Mouse (Mus musculus) ovary, postnatal 14 days (tissue): ENCODE measurements around the gene Fopnl.

Experiments
- DNase-seq: peaks from one replicate; pipeline ENCODE4 v3.0.0; 2022; ENCODE audit warnings: low spot score

Fopnl gene

DNA sequence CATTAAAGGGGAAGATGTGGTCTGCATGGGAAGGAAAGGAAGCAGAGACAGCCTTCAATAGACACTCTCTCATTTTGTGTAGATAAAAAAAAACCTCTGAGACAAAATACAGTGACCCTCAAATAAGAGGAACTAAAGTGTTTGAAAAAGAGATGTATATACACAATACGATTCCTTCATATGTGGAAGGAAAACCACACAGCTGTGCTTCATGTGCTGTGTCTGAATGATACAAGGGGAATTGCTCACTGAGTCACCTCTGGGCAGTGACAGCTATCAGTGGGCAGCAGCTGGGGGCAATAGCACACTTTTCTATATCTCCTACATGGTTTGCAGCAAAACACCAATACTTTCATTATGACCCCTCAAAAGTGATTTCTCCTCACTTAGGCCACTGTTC lies 9.8 kb downstream of the Fopnl start:
- DNase-seq, result no peak

DNA sequence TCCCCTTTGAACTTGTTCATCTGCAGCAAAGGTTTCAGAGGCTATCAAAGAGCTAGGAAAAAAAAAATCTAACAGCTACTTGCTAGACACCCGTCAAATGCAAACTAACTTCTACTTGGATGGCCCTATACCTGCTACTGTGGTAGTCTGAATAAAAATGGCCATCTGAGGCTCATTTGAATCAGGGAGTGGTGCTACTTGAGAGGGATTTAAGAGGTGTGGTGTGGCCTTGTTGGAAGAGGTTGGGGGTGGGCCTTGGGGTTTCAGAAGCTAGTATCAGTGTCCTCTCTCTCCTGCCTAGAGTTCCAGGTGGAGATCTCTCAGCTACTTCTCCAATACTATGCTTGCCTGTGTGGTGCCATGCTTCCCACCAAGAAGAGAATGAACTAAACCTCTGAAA lies 10.8 kb downstream of the Fopnl start:
- no peak for DNase-seq

DNA sequence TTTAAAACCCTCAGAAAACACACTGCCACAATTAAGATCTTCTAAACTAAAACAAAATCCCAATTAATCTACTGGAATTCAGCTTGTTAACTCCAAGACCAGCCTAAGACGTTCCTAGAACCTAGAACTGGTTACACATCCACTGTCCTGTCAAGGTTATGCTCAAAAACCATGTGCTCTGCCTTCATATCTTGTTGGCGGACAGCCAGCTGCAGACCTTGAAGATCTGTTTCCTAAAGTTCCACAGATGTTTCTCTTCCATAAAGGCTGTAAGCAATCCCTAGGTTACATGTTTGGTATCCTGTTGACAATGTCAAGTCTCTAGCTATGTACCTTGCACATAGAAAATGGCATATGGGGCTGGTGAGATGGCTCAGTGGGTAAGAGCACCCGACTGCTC lies 12.4 kb downstream of the Fopnl start:
- DNase-seq, result no peak

DNA sequence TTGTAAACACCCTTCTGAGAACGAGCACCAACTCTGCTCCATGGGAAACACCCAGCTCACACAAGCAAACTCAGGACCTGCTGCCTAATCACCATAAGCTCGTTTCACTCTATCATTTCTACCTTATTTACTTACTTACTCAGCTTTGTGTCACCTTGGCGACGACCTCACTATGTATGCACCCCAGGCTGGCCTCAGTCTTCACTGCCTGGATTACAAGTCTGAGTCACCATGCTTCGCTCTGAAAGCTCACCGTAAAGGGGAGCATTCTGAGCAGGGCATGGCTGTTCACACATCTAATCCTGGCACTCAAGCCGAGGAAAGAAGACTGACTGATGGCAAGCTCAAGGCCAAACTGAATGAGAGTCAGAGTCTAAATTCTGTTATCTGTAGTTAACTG lies 13.5 kb downstream of the Fopnl start:
- DNase-seq, result no peak

DNA sequence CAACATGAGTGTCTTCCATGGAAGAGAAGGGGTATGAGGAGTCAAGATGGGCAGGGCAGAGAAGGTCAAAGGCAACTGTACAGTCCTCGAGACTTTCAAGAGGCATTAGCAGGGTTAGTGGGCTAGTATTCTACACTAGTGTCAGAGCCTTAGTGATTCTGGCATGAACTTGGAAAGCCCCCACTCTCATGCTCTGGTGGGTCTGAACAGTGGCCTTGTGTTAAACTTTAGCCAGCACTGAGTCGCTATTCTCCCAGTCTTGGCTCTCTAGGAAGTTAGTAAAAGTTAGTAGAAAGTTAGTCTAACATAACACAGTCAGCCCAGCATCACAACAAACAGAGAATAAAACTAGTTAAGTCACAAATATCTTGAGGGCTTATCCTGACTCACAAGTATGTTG lies 14.1 kb downstream of the Fopnl start:
- no peak for DNase-seq

DNA sequence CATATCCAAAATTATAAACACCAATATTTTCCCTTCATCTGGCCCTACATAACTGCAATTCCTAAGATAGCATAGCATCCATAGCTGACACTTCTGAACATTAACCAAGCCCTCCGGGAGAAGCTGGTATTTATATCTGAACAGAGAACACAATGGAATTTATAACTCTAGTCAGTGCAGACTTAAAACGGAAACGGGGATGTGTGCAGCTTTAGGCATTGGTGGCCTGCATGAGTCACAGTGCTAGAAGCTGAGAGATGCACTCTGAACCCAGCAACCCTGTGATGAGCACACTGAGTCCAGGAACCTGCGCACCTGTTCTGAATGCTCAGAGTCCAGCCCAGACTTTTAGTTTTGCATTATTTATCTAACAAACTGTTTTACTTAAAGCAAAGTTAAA lies 18.7 kb downstream of the Fopnl start:
- no peak for DNase-seq

DNA sequence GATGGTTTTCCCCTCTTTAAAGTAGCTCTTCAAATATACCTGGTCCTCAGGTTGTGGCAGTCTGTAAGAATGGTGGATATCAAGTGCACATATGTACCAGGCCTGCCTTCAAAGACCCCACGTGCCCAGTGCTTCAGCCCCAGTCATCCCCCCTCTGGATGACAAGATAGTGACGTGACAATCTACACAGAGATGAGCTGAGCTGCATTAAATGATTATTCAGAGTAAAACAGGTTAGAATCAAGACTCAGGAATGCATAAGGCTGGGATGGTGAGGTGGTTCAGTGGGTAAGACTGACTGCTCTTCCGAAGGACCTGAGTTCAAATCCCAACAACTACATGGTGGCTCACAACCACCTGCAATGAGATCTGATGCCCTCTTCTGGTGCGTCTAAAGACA lies 19.5 kb downstream of the Fopnl start:
- no peak for DNase-seq

DNA sequence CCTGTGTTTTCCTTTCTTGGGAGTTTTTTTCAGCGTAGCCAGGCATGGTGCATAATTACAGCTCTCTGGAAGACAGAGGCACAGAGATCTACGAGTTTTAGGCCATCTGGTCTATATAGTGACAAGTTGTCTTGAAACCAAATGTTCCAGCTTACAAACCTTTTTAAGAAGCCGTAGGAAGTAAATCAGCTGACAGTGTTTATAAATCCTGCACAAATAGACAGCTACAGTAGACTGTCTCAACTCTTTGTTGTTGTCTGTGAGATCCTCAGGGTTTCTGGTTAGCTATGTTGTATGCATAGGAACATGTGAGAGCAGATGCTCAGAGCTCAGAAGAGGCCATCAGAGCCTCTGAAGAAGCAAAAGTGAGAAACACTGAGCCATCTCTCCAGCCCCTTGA lies 20.1 kb downstream of the Fopnl start:
- DNase-seq, result no peak

DNA sequence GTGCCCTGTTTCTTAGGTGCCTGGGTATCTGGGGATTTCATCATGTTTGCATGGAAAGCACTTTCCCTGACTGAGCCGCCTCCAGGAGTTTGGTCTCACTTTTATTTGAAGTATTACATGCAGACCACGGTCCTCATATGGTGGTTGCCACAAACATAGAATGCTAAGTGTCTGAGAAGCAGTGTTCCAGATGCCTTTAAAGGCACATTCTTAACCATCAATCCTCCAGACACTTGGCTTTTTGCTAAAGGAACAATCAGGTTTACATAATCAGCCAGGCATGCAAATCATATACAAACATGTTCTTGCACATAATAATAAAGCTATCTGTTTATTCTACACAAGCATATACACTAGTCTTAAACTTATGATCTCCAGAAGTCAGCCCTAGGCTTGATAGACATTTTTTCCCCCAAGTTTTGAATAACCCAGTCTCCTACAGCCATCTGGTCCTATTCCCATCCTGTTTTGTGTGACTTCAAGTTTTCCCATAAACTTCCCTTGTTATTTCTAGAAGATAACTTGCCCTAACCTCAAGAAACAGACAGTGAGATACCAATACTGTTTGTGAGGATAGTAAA lies 20.6 kb downstream of the Fopnl start:
- no peak for DNase-seq

DNA sequence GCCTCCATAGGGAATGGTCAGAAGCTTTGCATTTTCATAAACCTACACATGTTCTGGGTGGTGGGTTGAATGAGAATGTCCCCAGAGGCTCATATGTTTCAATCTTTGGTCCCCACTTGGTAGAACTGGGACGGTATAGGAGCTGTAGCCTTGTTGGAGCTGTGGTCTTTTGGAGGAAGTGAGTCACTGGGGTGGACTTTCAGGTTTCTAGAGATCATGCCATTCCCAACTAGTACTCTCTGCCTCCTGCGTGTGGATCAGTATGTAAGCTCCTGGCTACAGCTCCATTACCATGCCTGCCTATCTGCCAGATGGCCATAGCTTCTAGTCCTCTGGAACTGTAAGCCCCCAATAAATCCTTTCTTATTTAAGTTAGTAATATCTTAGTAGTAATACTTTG lies 21.9 kb downstream of the Fopnl start:
- no peak for DNase-seq

DNA sequence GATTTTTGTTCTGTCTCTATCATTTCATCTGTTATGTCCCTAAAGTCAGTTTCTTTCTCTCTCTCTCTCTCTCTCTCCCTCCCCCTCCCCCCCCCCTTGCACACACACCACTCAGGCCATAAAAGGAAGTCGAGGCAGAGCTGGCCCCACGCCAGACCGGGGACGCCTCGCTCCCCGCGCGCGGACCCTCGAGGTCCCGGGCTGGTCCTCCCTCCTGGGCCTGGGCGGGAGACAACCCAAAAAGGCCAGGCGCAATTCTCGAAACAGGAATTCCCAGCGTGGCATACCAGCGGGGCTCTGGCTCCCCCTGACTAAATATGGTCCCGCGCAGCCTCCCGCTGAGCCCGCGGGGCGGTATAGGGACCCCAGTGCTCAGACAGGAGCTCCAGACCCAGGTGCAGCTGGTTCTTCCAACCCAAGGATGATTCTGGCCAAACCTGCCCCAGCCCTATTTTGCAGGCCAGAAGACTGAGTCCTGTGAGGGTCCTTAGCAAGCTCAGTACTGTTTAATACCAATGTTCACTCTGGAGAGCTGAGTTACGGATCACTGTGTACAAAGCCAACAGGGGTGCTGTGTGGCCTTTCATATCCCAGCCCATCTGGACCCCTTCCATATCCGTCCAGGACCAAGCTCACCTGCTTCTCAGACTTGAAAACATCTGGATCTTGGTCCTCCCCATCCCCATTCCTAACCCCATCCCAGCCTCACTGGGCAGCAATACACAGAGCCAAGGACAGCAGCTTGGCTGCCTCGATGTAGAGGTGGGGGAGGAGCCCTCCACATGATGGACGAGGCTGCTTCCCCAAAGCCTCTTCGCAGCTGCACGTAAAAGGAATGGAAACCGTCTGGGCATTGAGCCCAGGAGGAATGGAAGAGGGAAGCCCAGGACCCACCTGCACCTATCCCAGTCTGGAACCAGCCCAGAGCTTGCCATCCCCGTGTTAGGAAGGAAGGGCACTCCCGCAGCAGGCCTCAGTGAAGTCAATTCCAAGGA lies 24.7 kb downstream of the Fopnl start:
- DNase-seq, result no peak

DNA sequence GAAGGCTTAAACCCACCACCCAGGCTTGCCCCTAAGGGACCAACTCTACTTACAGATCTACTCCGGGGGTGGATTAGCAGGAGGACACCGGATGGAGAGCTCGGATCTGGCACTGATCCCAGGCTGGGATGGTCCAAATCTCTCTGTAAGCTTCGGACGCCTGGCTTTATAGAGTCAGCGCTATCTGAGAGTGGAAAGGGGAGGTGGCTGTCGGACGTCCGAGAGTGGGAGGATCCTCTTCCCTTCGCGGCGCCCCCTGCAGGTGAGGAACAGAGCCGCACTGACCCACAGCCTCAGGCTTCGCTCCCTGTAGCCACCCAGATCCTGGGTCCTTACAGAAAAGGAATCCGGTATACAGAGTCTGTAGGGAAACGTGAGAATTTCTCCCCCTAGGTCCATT lies 26.0 kb downstream of the Fopnl start, which contains the start of gene Myh11:
Gene Myh11, minus strand, starts transcription at position 150 of the 400 bp plus-strand sequence.
- peak; percentile 84 for DNase-seq

DNA sequence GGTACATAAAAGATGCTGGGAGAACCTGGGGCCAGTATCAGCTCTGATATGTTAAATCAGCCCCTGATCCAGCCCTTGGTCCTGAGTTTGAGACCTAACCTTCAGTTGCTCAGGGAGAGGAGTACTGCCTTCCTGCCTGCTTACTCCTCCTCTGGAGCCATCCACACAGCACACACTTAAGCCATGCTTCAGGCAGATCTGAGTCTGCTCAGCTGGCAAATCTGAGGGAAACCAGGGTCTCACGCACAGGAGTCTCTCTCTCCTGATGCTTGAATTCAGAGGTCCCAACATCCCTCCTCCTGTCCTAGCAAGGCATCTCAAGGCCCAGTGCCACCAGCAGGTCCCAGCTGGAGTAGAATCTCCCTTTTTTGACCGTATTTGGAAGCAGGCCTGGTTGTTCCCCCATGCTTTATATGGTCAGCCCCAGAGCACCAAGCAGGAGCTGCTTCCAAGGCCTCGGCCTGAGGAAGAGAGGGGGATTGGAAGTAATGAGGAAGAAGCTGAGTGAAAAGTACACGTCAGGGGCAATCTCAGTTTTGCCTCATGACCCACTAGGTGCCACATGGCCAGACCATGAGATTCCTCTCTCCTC lies 44.7 kb downstream of the Fopnl start:
- DNase-seq, result no peak

DNA sequence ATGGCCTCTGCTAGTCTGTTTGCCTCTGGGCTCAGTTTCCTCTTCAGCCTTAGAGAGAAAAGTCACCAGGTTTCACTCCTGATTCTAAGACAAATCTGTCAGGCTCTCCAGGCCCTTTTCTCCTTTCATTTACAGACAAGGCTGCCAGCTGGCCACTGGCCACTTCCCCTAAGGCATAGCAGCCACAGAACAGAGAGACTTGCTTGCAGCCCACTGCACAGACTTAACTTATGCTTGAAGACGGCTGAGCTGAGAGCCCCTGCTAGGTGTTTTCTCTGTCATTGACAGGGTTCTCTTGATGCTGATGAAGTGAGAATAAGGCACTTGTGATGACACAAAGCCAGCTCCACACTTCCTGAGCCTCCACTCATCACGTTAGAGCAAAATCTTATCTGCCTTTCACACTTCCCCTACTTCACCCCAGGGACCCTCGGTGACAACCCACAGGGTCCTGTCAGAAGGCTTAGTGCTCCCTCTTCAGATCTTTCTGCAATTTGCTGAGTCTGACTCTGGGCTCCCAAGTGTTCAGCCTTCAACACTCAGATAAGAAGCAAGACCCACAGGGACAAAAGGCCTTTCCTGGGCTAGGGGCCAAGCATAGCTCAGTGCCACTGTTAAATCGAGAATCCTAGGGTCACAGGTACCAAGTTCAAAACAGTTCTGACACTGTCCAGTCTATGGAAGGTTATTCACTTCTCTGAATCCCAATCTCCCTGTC lies 51.8 kb downstream of the Fopnl start:
- no peak for DNase-seq

DNA sequence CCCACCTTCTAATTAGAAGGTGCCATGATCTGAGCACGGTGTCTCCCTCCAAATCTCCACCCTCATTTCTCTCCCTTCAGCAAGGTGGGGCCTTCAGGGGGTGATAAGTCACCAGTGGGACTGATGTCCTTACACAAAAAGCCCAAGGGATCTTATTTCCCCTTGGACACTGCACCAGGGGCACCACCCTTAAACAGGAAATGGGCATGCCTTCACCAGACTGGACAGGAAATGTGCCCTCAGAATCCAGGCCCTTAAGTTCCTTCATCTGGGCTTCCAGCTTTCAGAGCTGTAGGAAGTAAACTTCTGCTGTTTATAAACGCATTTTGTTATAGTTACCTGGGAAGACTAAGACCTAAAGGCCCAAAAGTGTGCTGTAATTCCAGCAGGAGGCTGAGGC lies 52.7 kb downstream of the Fopnl start:
- no peak for DNase-seq

DNA sequence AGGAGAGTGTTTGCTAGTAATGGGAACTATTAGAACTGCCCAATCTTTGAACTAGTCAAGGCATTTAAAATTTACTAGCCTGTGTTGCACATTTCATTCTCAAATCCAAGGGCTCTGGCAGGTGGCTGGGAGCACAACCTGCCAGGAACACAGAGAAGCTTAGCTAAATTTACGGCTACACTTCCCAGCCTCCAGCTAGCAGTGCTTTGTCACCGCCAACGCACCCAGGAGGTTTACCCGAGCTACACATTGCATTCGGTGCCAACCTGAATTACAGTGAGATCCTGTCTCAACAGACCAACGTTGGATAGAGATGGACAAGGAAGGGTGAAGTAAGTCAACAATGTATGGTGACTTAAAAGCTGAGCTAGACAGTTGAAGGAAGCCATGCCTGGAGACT lies 54.0 kb downstream of the Fopnl start:
- no peak for DNase-seq

DNA sequence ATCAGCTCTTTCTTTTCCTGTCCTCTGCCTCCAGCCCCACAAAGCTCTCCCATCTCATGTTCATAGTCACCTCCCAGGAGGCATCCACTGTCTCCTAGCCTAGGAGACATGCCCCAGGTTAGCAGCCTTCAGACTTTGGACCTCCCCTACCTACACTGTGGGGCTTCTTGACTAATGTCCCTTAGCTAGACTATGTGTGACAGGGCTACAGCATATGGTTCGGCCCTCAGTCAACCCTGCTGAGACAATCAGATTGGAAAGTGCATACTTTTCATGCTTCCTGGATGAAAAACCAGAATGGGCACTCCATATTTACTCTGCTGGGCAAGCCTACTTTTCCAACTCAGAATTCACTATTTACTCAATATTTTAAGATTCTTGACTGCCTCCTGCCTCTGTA lies 54.8 kb downstream of the Fopnl start:
- DNase-seq, result no peak

DNA sequence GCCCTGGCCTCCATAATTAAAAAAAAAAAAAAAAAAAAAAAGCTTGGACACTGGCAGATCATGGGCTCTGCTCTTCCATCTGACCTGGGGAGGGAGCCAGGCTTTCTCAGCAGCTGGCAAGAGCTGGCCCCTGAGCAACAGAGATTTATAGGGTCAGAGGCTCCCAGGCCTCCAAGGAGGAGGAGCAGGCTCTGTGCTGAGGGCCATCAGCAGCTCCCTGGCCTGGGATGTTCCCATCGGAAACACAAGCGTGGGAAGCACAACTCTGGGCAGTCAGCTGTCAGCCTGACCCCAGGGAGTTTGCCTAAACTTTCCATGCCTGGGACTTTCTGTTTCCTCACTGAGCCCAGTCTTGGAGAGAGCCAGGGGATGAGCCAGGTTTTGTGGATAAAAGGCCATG lies 58.3 kb downstream of the Fopnl start:
- peak; percentile 27 for DNase-seq

DNA sequence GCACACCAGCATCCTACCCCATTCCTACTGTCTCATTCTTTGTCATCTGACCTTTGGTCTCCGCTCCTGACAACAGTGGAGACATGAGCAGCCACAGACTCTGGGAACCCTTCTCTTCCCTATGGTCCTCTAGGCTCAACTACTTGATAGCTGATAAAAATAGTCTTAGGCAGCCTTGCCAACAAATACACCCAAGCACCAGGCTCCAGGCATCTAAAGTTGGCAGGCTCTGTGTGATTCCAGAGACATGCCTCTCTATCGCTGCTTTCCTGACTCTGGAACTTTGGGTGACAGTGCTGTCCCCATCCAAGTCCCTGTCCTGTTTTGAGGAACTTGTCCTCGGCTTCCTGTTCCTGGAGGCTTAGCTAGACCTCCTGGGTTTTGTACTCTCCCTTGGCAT lies 63.6 kb downstream of the Fopnl start:
- DNase-seq, result no peak

DNA sequence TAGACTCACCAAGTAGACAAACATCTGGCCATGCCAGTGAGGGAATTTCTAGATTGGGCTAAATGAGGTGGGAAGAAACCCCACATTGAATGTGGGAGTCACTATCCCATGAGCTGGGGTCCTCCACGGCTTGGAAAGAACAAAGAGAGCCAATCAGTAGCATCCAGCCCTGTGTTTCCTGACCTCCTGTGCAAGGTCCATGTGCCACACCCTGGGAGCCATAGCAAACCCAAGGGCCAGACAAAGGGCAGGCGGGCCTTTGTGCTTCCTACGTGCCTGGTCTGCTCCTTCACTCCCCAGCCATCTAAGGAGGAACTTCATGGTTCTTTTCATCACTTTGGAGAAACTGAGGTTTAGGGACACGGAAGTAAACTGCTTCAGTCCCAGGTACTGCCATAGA lies 64.3 kb downstream of the Fopnl start:
- DNase-seq, result no peak

DNA sequence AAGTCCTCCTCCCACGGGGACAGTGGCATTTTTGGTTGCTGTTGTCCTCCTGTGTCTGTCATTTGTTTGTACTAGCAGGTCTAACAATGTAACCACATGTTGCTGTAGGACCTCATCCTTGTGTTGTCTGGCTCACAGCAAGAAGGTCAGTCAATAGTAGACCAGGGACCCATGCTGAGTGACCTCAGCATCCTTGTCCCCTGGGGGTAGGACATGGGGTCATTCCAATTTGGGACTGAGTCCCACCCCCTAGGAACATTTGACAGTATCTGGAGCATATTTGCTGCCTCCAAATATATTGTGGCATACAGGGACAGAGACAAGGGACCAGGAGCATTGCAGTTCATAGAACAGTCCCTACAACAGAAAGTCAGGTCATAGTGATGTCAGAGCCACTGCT lies 67.3 kb downstream of the Fopnl start:
- no peak for DNase-seq
